Mouse (Mus musculus) forebrain, embryonic 11.5 days (tissue): ENCODE data around the gene Ppp1r15a. TPM values are rescaled to one million over a fixed set of nuclear protein-coding genes. Genes with fewer than 3 reads are reported as not detected.
"Not testable (repeated sequence)": the region's sequence is repeated elsewhere in the genome, so short reads cannot be mapped to it uniquely, and the experiment has no call there.

Experiments
- ATAC-seq: fragments of 200-750 bp; cut with Nextera tagmentation; replicated peaks from 2 replicates; pipeline ENCODE4 v1.8.0; 2017; ENCODE audit warnings: moderate TSS enrichment; ENCODE audit not compliant: low FRiP score
- DNase-seq: peaks from one replicate; pipeline ENCODE4 v3.0.0-alpha.2; 2017; ENCODE audit warnings: low spot score
- H3K27ac ChIP-seq: fragments of 300-500 bp; sonication (generic); 2 replicates; pipeline ENCODE4 v1.5.1; 2014; ENCODE audit warnings: low read depth, low read length
- H3K27me3 ChIP-seq: fragments of 300-500 bp; sonication (generic); 2 replicates; pipeline ENCODE4 v1.6.1; 2014; ENCODE audit warnings: mild to moderate bottlenecking, low read length, mixed read lengths; ENCODE audit not compliant: control insufficient read depth, insufficient read depth
- H3K36me3 ChIP-seq: fragments of 300-500 bp; sonication (generic); 2 replicates; pipeline ENCODE4 v1.6.1; 2014; ENCODE audit warnings: mild to moderate bottlenecking, low read length, moderate library complexity, mixed read lengths; ENCODE audit not compliant: control insufficient read depth, insufficient read depth
- H3K4me1 ChIP-seq: fragments of 300-500 bp; sonication (generic); replicated peaks from 2 replicates; pipeline ENCODE4 v1.6.1; 2014; ENCODE audit warnings: low read length, mixed read lengths; ENCODE audit not compliant: control insufficient read depth, insufficient read depth
- H3K4me2 ChIP-seq: fragments of 300-500 bp; sonication (generic); 2 replicates; pipeline ENCODE4 v1.6.1; 2014; ENCODE audit warnings: low read depth, mild to moderate bottlenecking, low read length, moderate library complexity, mixed read lengths; ENCODE audit not compliant: severe bottlenecking
- H3K4me3 ChIP-seq: fragments of 300-500 bp; sonication (generic); 2 replicates; pipeline ENCODE4 v1.5.1; 2014; ENCODE audit warnings: low read depth, low read length
- H3K9ac ChIP-seq: fragments of 300-500 bp; sonication (generic); 2 replicates; pipeline ENCODE4 v1.6.1; 2014; ENCODE audit warnings: low read length
- H3K9me3 ChIP-seq: fragments of 300-500 bp; sonication (generic); 2 replicates; pipeline ENCODE4 v1.6.1; 2016; ENCODE audit warnings: low read length, mixed read lengths; ENCODE audit not compliant: control insufficient read depth
- WGBS: fragments of 180-500 bp; shearing (Covaris S2); extraction: QIAGEN DNeasy Blood & Tissue Kit; methylation state at CpG from one replicate; pipeline ENCODE4 v1.1.7; 2014; 5-methylcytosine and 5-hydroxymethylcytosine counted together
- polyA plus RNA-seq: library from polyadenylated mRNA; unstranded; fragments of >200 nt; fragmentation: Nextera tagmentation; extraction: Ambion mirVana; gene quantifications from 2 replicates; pipeline ENCODE4 v1.2.1, GENCODE M21; 2014

The Ppp1r15a gene
- polyA plus RNA-seq, 1 experiment from 2014 or later, result 17.8 TPM

- H3K4me3 ChIP-seq, result no peak overlapping the region
- DNase-seq (no peak), ATAC-seq (no peak)
- H3K4me2 ChIP-seq, result no peak overlapping the region
- H3K27me3 ChIP-seq, result no peaks in the 10 kb centered on the region
- no peaks in the 10 kb centered on the region; the same call in 1 of the 2 replicates for H3K4me1 ChIP-seq
- no peak overlapping the region for H3K9ac ChIP-seq
- H3K36me3 ChIP-seq, result no peaks in the 10 kb centered on the region; the same call in 1 of the 2 replicates
- no peaks in the 10 kb centered on the region for H3K9me3 ChIP-seq
- no peak overlapping the region for H3K27ac ChIP-seq
- WGBS, result 92% methylated on average over 16 of the region's 16 CpGs
Measured at GRCm38 (mm10) chr7:45518618-45519017, 7.5 kb downstream of the Ppp1r15a start.

DNA sequence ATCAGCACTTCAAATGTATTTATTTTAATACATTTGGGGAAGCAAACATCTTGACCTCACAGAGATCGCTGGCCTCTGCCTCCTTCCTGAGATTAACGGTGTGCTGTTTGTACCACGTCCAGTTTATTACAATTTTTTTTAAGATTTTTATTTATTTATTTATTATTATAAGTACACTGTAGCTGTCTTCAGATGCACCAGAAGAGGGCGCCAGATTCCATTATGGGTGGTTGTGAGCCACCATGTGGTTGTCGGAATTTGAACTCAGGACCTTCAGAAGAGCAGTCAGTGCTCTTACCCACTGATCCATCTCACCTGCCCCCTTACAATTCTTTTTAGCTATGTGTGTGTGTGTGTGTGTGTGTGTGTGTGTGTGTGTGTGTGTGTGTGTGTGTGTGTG is 9.2 kb downstream of the Ppp1r15a start:
- not testable (repeated sequence) for H3K27ac ChIP-seq, H3K4me3 ChIP-seq, H3K4me2 ChIP-seq, H3K27me3 ChIP-seq, H3K9me3 ChIP-seq, H3K9ac ChIP-seq, H3K36me3 ChIP-seq, H3K4me1 ChIP-seq, ATAC-seq, DNase-seq
- WGBS, result 72% methylated on average over 5 of the region's 5 CpGs

DNA sequence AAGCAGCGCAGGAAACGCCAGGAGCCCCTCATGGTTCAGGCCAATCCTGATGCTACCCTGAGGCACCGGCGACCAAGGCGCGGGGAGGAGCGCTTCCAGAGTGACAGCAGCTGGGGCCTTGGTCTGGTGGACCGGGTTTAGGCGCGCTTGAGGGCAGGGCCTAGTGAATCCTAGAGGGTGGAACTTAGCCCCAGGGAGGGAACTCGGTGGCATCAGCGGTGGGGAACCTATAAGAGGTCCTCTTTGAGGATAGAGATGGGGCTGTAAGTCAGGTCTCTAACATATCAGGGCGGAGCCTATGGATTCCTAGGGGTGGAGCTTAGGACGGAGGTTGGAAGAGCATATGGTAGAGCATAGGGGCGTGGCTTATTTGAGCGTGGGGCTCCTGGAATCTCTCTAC is 10.6 kb downstream of the Ppp1r15a start:
- Histone ChIP-seq H3K9ac (no peak overlapping the region), H3K9me3 (no peaks in the 10 kb centered on the region), H3K4me3 (no peak overlapping the region), H3K27ac (no peak overlapping the region), H3K4me1 (no peaks in the 10 kb centered on the region; the same call in 1 of the 2 replicates), H3K27me3 (no peaks in the 10 kb centered on the region), H3K4me2 (peak overlapping the region; percentile 1; the same call in 1 of the 2 replicates), H3K36me3 (no peaks in the 10 kb centered on the region)
- DNase-seq, result peak; percentile 61
- no peak for ATAC-seq
- WGBS, result 26% methylated on average over 16 of the region's 16 CpGs

GRCm38 (mm10) chr7:45514411-45514810 is 11.7 kb downstream of the Ppp1r15a start:
- Histone ChIP-seq H3K4me2 (no peak overlapping the region), H3K4me1 (peaks cover 3% of the 10 kb centered on the region; the same call in 1 of the 2 replicates), H3K27ac (no peak overlapping the region), H3K36me3 (no peaks in the 10 kb centered on the region), H3K4me3 (no peak overlapping the region), H3K27me3 (no peaks in the 10 kb centered on the region), H3K9ac (no peak overlapping the region), H3K9me3 (no peaks in the 10 kb centered on the region)
- DNase-seq (no peak), ATAC-seq (no peak)
- WGBS, result 88% methylated on average over 7 of the region's 7 CpGs

DNA sequence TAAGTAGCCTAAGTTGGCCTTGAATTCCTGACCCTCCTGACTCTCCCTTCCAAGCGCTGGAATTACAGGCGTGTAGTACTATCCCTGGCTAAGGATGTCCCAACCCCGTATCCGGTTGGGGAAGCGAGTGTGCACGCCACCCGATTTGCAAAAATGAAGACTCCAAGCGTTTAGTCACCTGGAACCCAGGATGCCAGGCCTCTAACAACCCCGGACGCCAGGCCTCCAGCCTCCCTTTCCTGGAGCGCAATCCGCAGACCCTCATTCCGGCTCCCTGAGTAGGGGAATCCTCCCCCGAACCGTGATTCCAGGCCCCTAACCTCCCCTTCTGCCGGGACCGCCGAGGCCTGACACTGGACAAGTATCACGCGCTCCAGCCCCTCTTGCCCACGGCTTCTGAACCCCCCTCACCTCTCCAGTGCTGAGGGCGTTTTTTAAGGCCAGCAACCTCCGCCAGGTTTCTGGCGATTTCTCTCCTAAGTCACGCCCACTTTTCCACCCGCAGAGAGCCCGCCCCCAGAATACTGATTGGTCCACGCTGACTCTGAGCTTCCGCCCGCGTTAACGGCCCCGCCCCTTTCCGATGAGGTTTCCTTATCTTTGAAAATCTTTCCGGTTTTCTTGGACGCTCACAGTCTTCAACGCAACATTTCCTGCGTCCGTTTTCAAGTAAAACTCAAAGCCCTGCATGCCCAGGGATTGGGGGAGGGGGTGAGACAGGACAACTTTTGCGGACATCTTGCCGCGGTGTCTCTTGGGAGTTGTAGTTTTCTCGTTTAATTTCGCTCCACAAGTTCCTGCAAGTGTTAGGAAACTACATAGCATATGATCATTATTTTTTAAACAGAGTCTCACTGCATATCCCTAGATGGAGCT is 15.9 kb downstream of the Ppp1r15a start, which contains the start of gene Nucb1:
Gene Nucb1 (minus strand): TSS at position 495 of the 876 bp plus-strand sequence.
- no peaks in the 10 kb centered on the region; the same call in 1 of the 2 replicates for H3K36me3 ChIP-seq
- peak within 1 kb of the TSS; percentile 73 for H3K9ac ChIP-seq
- WGBS, result under 1% methylated on average over 44 of the region's 44 CpGs
- H3K27ac ChIP-seq, result peak within 1 kb of the TSS; percentile 86
- H3K4me2 ChIP-seq, result peak within 1 kb of the TSS; percentile 72
- ATAC-seq (peak; percentile 89), DNase-seq (peak; percentile 93)
- peaks cover 7% of the 10 kb centered on the region; the same call in 1 of the 2 replicates for H3K4me1 ChIP-seq
- H3K9me3 ChIP-seq, result no peaks in the 10 kb centered on the region
- peak within 1 kb of the TSS; percentile 61 for H3K4me3 ChIP-seq
- no peaks in the 10 kb centered on the region for H3K27me3 ChIP-seq

DNA sequence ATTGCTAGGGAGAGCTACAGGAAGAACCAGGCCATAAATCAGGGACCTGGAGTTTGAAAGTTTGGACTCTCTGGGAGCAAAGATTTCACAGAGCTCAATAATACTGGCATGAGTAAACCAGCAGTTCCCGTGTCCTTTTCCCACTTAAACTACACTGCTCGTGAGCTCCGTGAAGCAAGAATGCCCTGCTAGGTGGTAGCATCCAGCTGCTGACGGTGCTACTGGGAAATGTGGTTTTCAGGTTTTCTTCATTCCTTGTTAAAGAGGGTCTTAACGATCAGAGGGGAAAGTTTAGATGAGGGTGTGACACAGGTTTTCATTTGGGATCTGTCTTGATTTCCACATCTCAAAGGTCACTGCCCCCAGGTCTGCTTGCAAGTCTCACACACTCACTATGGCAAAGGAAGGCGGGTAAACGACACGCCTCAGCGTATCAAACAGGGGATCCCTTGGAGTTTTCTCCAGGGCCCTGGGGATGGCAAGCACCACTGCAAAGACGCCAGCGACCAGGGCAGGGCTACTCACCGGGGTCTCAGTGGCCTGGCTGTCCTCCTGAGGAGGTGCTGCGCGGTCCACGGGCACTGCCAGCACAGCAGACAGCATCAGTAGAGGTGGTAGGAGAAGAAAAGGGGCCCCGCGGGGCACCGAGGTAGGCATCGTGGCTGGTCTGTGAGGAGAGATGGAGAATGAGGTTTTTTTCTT is 16.7 kb downstream of the Ppp1r15a start:
- H3K9ac ChIP-seq, result peak overlapping the region; percentile 73
- DNase-seq (no peak), ATAC-seq (peak; percentile 11; the same call in 1 of the 2 replicates)
- 53% methylated on average over 19 of the region's 19 CpGs for WGBS
- no peaks in the 10 kb centered on the region for H3K27me3 ChIP-seq
- H3K4me1 ChIP-seq, result peaks cover 7% of the 10 kb centered on the region; the same call in 1 of the 2 replicates
- no peak overlapping the region for H3K27ac ChIP-seq
- H3K36me3 ChIP-seq, result no peaks in the 10 kb centered on the region; the same call in 1 of the 2 replicates
- H3K4me2 ChIP-seq, result peak overlapping the region; percentile 72
- peak overlapping the region; percentile 61 for H3K4me3 ChIP-seq
- no peaks in the 10 kb centered on the region for H3K9me3 ChIP-seq

- H3K4me3 ChIP-seq, result no peak overlapping the region
- no peaks in the 10 kb centered on the region for H3K9me3 ChIP-seq
- H3K9ac ChIP-seq, result no peak overlapping the region
- ATAC-seq (no peak), DNase-seq (no peak)
- WGBS, result 91% methylated on average over 6 of the region's 6 CpGs
- H3K27me3 ChIP-seq, result no peaks in the 10 kb centered on the region
- H3K4me1 ChIP-seq, result peaks cover 7% of the 10 kb centered on the region; the same call in 1 of the 2 replicates
- no peak overlapping the region for H3K27ac ChIP-seq
- H3K4me2 ChIP-seq, result no peak overlapping the region
- no peaks in the 10 kb centered on the region; the same call in 1 of the 2 replicates for H3K36me3 ChIP-seq
Measured at GRCm38 (mm10) chr7:45508561-45508960, 17.5 kb downstream of the Ppp1r15a start.

GRCm38 (mm10) chr7:45507583-45507982 is 18.5 kb downstream of the Ppp1r15a start:
- no peak for ATAC-seq
- H3K27ac ChIP-seq, result no peak overlapping the region
- WGBS, result 90% methylated on average over 6 of the region's 6 CpGs
- DNase-seq, result no peak
- H3K36me3 ChIP-seq, result no peaks in the 10 kb centered on the region; the same call in 1 of the 2 replicates
- no peak overlapping the region for H3K4me3 ChIP-seq
- peaks cover 7% of the 10 kb centered on the region; the same call in 1 of the 2 replicates for H3K4me1 ChIP-seq
- no peak overlapping the region for H3K9ac ChIP-seq
- H3K9me3 ChIP-seq, result no peaks in the 10 kb centered on the region
- no peaks in the 10 kb centered on the region for H3K27me3 ChIP-seq
- no peak overlapping the region for H3K4me2 ChIP-seq
